Mouse (Mus musculus) megakaryocyte-erythroid progenitor cell, adult 5-6 weeks (primary cell): Measurements from ENCODE around the gene Tjp2. TPM values are rescaled to one million over a fixed set of nuclear protein-coding genes. Genes with fewer than 3 reads are reported as not detected.

Experiments
- ATAC-seq: replicated peaks from 2 replicates; pipeline ENCODE4 v1.8.0; 2016; ENCODE audit warnings: mild to moderate bottlenecking, inconsistent platforms; ENCODE audit not compliant: severe bottlenecking, poor library complexity, low FRiP score, low TSS enrichment
- total RNA-seq, 2 experiments: library from RNA; stranded (forward) in 1 of 2; stranded (reverse) in 1 of 2; fragments of 200-1000, 215-1000 nt in 1 of 2; fragments of >200 nt in 1 of 2; fragmentation: Nextera tagmentation in 1 of 2; gene quantifications; 2 replicates each; pipeline ENCODE4 v1.2.3; 2014 to 2017

Tjp2 gene
- total RNA-seq, 2 experiments from 2014 or later: 1.4 to 3.6 TPM

DNA sequence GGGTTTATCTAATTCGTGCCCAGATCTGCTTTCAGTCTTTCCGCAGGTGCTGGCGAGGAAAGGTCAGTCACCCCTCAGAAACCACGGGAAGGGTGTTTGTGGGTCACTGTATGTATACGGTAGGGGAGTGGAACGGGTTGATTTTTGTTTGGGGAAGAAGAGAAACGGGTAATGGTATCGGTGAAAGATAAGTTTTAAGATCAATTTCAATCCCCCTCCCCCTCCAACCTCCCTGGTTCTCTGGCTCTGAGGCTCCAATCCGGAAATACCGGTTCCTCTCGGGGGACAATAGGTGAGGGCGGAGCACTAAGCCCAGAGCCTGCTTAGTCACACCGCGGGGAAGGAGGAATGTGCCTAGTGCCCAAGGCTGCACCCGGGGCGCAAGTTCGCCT is 471 bp upstream of the Tjp2 start:
- ATAC-seq: peak; percentile 65

GRCm38 (mm10) chr19:24223851-24224251 is 979 bp downstream of the Tjp2 start:
- ATAC-seq: no peak

DNA sequence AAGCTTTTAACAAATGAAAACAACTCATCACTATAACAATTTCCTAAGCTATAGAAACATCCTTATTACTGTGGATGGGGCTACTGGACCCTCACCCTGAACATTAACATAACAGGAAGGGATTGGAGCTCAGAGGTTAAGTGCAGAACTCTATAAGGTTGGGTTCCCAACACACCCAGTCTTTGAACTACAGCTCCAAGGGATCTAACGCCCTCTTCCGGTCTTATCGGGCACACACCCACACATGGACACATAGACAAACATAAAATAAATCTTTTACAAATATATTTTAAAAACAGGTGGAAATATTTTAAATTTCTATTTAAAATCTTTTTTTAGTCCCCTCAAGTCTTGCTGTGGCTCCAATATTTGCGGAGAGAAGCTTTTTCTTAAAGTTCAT is 3.4 kb downstream of the Tjp2 start:
- no peak for ATAC-seq

DNA sequence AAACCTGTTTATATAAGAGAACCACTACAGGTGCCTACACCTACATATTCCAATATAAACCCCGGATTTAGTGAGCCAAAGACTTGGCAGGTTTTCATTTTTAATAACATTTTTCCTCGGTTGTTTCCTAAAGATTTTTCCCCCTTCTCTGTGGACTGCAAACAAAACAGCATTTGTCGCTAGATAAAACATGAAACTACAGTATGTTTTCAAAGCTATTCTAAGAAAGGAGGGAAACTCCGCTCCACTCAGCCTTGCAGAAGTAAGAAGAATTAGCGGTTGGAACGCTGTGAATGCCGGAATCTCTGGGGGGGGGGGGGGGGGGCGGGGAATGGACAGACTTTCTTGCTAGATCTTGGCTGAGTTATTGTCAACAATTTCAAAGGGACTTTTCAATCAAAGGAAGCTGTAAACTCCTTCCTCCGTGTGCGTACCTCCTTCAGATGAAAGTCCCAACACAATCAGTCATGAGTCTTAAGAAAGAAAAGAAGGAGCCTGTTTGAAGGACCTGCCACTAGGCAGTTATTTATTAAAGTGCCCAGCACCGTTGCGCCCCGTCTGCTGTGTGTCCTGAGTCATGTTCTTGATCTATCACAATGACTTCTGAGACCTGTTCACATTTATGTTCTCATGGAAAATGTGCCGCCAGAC is 3.9 kb downstream of the Tjp2 start:
- ATAC-seq: no peak

DNA sequence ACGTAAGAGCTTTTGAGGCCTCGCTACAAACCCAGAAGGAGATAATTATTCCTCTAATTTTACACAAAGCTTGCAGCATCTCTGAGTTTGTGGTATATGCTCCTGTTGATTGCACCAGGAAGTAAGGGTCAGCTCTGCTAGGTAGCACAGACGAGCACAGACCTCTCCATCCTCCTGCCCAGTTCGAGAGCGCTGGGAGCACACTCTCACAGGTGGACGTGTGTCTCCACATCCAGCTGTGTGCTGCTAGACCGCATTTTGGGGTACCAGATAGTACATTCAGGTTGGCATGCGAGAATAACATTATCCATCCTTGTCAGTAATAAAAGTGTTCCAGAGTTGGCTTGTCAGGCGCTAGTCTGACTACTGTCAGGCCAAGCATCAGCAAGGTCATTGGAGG is 5.8 kb downstream of the Tjp2 start:
- ATAC-seq: no peak

- no peak for ATAC-seq
Observed at GRCm38 (mm10) chr19:24218291-24218690, 6.5 kb downstream of the Tjp2 start.

DNA sequence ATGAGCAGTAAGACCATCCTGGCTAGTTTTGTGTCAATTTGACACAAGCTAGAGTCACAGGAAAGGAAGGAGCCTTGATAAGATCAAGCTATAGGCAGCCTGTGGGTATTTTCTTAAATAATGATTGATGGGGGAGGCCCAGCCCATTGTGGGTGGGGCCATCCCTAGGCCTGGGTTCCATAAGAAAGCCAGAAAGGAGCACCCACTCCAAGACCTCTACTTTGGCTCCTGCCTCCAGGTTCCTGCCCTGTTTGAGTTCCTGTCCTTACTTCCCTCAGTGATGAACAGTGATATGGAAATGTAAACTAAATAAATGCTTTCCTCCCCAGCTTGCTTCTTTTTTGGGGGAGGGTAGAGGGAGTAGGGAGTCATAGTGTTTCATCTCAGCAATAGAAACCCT is 7.0 kb downstream of the Tjp2 start:
- ATAC-seq: no peak

DNA sequence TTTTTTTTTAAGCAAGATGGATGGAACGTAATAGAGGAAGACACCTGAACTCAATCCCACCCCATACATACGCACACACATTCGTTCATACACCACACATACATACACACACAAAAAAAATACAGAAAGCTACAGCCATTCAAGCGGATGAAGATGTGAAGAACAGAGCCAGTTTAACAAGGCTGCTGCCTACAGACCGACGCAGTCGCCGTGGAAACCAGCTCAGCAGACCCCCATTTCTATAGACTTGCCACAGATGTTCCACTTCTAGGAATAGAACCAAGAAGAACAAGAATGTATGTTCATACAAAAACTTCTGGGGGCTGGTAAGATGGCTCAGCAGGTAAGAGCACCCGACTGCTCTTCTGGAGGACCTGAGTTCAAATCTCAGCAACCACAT is 8.1 kb downstream of the Tjp2 start:
- ATAC-seq: no peak

GRCm38 (mm10) chr19:24214939-24215338 is 9.9 kb downstream of the Tjp2 start:
- ATAC-seq: no peak

DNA sequence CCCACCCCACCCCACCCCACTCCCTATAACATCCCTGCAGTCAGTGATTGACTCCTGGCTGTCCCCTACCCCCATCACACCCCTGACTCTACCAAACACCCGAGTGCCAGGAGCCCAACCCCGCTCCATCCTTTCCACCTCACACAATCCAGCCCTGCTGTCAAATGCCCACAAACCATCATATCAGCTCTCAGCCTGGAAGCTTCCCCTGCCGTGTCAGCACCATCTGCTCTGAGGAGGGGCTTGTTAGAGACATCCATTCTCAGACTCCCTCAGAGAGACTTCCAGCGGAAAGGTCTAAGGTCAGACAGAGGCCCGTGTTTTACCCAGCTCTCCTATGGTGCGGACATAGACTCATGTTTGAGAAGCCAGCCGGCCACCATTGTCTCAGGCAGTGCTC is 11.5 kb downstream of the Tjp2 start:
- ATAC-seq: no peak

GRCm38 (mm10) chr19:24212552-24213249 is 12.1 kb downstream of the Tjp2 start:
- ATAC-seq: no peak

DNA sequence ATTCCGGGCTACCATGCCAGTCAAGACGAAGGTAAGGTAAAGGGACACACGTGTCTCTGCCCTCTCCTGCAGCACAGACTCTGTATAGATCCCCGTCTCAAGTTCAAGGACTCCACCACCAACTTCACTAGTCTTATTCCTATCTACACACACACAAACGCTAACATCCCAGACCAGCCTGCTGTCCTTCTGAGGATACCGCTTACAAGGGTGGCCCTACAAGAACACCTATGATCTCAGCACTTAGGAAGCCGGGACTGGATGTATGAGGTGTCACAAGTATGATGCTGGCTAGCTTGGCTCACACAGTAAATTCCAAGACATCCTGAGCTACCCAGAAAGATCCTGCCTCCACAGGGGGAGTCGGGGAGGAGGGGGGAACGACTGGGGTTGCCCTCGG is 13.7 kb downstream of the Tjp2 start:
- ATAC-seq: no peak

DNA sequence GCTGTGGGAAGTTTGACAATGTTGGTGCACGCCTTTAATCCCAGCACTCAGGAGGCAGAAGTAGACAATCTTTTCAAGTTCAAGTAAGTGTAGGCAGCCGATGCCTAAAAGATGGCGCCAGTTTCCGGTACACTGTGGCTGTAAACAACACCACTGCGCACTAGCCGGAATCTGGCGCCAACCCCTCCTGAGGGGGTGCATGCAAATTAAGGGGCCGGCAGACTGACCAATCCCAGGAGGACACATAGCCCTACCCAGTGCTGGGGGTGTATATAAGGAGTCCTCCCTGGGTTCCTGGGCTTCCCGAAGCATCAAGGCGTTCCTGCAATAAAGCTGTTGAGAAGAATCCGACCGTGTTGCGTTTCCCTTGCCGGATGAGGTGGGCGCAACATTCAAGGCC is 15.3 kb downstream of the Tjp2 start:
- ATAC-seq: no peak

GRCm38 (mm10) chr19:24207967-24208366 is 16.9 kb downstream of the Tjp2 start:
- no peak for ATAC-seq

- no peak for ATAC-seq
Observed at GRCm38 (mm10) chr19:24205001-24205400, 19.8 kb downstream of the Tjp2 start.

DNA sequence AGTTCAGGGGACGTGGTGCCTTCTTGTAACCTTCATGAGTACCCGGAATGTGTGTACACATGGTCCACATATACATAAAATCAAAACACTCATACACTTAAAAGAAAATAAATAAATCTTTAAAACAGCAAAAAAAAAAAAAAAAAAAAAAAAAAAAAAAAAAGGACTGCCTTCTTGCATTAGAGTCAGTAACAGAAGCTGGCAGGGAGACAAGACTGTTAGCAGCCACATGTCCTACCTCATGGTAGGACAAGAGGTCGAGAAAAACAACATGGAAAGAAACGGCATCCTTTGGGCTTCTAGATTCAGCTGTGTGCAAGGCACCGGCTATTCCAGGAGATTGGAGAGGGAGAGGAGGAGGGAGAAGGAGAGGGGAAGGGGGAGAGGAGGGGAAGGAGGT is 23.0 kb downstream of the Tjp2 start:
- no peak for ATAC-seq

DNA sequence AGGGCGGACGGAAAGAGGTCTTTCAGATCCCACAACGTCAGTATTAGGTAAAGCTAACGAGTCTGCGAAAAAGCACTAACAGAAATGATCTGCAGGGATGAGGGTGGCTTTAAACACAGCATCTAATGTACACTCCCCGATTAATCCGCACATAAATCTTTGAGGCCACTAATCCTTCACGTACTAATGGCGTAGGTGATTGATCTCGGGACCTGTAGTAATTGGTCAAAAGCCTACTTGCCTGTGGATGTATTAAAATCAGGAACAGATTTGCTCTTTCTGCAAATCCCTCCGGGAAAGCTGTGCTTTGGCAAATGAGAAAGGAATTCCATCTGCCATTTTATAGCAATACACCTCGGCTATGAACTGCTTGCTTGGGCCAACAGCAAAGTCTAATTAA is 24.3 kb downstream of the Tjp2 start:
- ATAC-seq: no peak

GRCm38 (mm10) chr19:24198676-24199303 is 26.0 kb downstream of the Tjp2 start:
- no peak for ATAC-seq

GRCm38 (mm10) chr19:24197338-24197737 is 27.5 kb downstream of the Tjp2 start:
- no peak for ATAC-seq

DNA sequence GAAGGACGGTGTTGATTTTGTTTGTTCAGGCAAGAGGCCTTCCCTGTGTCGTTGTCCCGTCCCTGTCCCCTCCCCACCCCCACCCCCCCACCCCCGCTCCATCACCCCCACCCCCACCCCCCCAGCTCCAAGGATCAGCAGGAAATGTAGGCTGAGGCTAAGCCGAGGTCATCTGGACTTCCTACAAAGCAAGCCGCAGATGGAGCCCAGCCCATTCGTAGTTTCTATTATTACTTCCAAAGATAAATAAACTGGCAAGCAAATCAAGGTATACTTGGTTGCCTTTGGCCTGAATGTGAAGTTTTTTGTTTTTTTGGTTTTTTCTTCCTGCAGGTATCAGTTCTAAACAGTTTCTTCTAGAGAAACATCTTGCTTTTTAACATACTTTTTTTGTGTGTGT is 29.6 kb downstream of the Tjp2 start:
- ATAC-seq: no peak

- ATAC-seq: no peak
Observed at GRCm38 (mm10) chr19:24194216-24194615, 30.6 kb downstream of the Tjp2 start.
